Mouse (Mus musculus) testis, adult 2 months (tissue): ENCODE measurements around the gene Kcnf1.

Source experiments
- CTCF ChIP-seq: fragments of 200-500 bp; IDR thresholded peaks from 2 replicates; pipeline ENCODE4 v1.5.1; 2012; ENCODE audit warnings: low read depth, mild to moderate bottlenecking, inconsistent platforms, low read length, moderate library complexity; ENCODE audit not compliant: control insufficient read depth, insufficient read depth, insufficient replicate concordance
- POLR2A ChIP-seq: fragments of 200-500 bp; IDR thresholded peaks from 2 replicates; pipeline ENCODE4 v1.6.1; 2012; ENCODE audit warnings: low read depth, mild to moderate bottlenecking, inconsistent platforms, low read length, moderate library complexity; ENCODE audit not compliant: control insufficient read depth

- no peak for TF ChIP-seq POLR2A
- TF ChIP-seq CTCF: no peak
Observed at GRCm38 (mm10) chr12:17163996-17164395, 12.7 kb downstream of the Kcnf1 start.
